Mouse (Mus musculus): ENCODE results near the gene Vmn2r109.
"Not testable (repeated sequence)": the region's sequence is repeated elsewhere in the genome, so short reads cannot be mapped to it uniquely, and the experiment has no call there.

The Vmn2r109 gene

GRCm38 (mm10) chr17:20564656-20565055, at the start of gene Vmn2r109:
Vmn2r109 (minus strand) TSS chr17:20564756.
- no peak for DNase-seq (ENCODE audit: inconsistent age in 2 of 2, low spot score in 1 of 2)

- no peak for DNase-seq (ENCODE audit: inconsistent age in 2 of 2, low spot score in 1 of 2)
Observed at GRCm38 (mm10) chr17:20596323-20596722, 31.8 kb upstream of the Vmn2r109 start, which contains the start of gene Vmn2r110. Vmn2r110 (minus strand) TSS chr17:20596423.

- not testable (repeated sequence) for DNase-seq (ENCODE audit: inconsistent age in 2 of 2, low spot score in 1 of 2)
Observed at GRCm38 (mm10) chr17:20508247-20508646, 56.3 kb downstream of the Vmn2r109 start.

GRCm38 (mm10) chr17:20497858-20498257, 66.7 kb downstream of the Vmn2r109 start, which contains the start of gene Vmn1r225:
Vmn1r225 (plus strand) TSS chr17:20498158.
- DNase-seq (ENCODE audit: inconsistent age in 2 of 2, low spot score in 1 of 2), result no peak
